ENCODE assay signal across 30 mouse cellular contexts in the genomic region with DNA sequence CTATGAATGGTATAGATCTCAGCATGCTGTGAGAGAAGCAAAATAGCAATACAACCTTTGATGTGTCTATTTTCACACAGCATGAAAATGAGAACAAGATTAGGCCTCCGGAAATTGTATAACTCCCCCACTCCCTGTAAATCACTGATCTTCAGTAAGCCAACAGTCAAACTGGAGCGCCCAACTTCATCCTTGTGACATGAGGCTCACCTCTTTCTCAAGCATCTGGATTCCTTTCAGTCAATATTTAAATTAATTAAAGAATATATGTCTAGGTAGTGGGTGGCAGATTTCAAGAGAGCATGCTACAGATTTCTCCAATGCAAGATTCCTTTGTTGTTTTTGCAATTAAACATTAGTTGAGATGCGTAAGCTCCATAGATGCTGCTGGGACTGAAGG. TPM values are rescaled to one million over a fixed set of nuclear protein-coding genes. Genes with fewer than 3 reads are reported as not detected.
"Had no signal": no experiment of that assay in that cellular context is flagged by ENCODE, and none has a peak within 500 bp of the region (broad histone marks: within the 10 kb centered on the region; RNA-seq: fewer than 3 reads in every experiment).

No protein-coding gene starts in this region.

- H3K4me2 ChIP-seq: liver, embryonic 15.5 days; lung, embryonic 15.5 days; midbrain, embryonic 11.5 days; midbrain, embryonic 13.5 days; midbrain, embryonic 15.5 days; neural tube, embryonic 13.5 days; neural tube, embryonic 15.5 days; stomach, embryonic 15.5 days had no signal

- H3K4me1 ChIP-seq: liver, embryonic 15.5 days; lung, embryonic 15.5 days; megakaryocyte, embryonic 14.5 days; midbrain, embryonic 13.5 days; midbrain, embryonic 15.5 days; neural tube, embryonic 13.5 days; neural tube, embryonic 15.5 days; stomach, embryonic 15.5 days had no signal

- H3K27me3 ChIP-seq: liver, embryonic 15.5 days; lung, embryonic 15.5 days; megakaryocyte, embryonic 14.5 days; midbrain, embryonic 13.5 days; midbrain, embryonic 15.5 days; neural tube, embryonic 13.5 days; neural tube, embryonic 15.5 days; stomach, embryonic 15.5 days had no signal

- H3K36me3 ChIP-seq: liver, embryonic 15.5 days; lung, embryonic 15.5 days; midbrain, embryonic 13.5 days; midbrain, embryonic 15.5 days; neural tube, embryonic 13.5 days; neural tube, embryonic 15.5 days; stomach, embryonic 15.5 days had no signal

- DNase-seq: liver, postnatal 0 days; lung, adult 2 months; lung, postnatal 14 days; lung, postnatal 36 days; retina, postnatal 1 day; right cerebral cortex, adult 18-20 months; right cerebral cortex, postnatal 25 days; right cerebral cortex, postnatal 4 days; thymus, postnatal 14 days; thymus, postnatal 4 days had no signal

- H3K27ac ChIP-seq: liver, embryonic 15.5 days; lung, embryonic 15.5 days; macrophage; midbrain, embryonic 13.5 days; midbrain, embryonic 15.5 days; neural tube, embryonic 13.5 days; neural tube, embryonic 15.5 days; stomach, embryonic 15.5 days; stomach, postnatal 0 days had no signal

- H3K9me3 ChIP-seq: liver, embryonic 15.5 days; lung, embryonic 15.5 days; megakaryocyte, embryonic 14.5 days; midbrain, embryonic 13.5 days; midbrain, embryonic 15.5 days; neural tube, embryonic 13.5 days; neural tube, embryonic 15.5 days; stomach, embryonic 15.5 days had no signal

- ATAC-seq: liver, postnatal 0 days; lung, postnatal 0 days; midbrain, embryonic 13.5 days; midbrain, embryonic 15.5 days had no signal

- H3K4me3 ChIP-seq: liver, embryonic 15.5 days; lung, embryonic 15.5 days; megakaryocyte, embryonic 14.5 days; midbrain, embryonic 13.5 days; midbrain, embryonic 15.5 days; neural tube, embryonic 13.5 days; neural tube, embryonic 15.5 days; stomach, embryonic 15.5 days had no signal

- H3K9ac ChIP-seq: liver, embryonic 15.5 days; liver, postnatal 0 days; lung, embryonic 15.5 days; midbrain, embryonic 13.5 days; midbrain, embryonic 15.5 days; neural tube, embryonic 13.5 days; neural tube, embryonic 15.5 days; stomach, embryonic 15.5 days had no signal

RNA-seq across cellular contexts. Expression of a gene that starts 2.6 kb away (rescaled TPM):
- polyA plus RNA-seq: liver, embryonic 15.5 days; liver, postnatal 0 days; macrophage; midbrain, embryonic 11.5 days; midbrain, embryonic 15.5 days; midbrain, postnatal 0 days; neural tube, embryonic 11.5 days; neural tube, embryonic 13.5 days; stomach, postnatal 0 days had no signal

RNA-seq across cellular contexts. Expression of a gene that starts 47.5 kb away (rescaled TPM):
- total RNA-seq: megakaryocyte progenitor cell, adult 5-6 weeks; midbrain, postnatal 0 days; monocyte, adult 5-6 weeks had no signal
- polyA plus RNA-seq: liver, embryonic 15.5 days; liver, postnatal 0 days; lung, adult 2 months; macrophage; midbrain, embryonic 11.5 days; midbrain, embryonic 13.5 days; midbrain, embryonic 15.5 days; midbrain, postnatal 0 days; neural tube, embryonic 11.5 days; neural tube, embryonic 13.5 days; neural tube, embryonic 15.5 days; small intestine, adult 2 months; spleen, adult 2 months; stomach, embryonic 15.5 days; stomach, postnatal 0 days; testis, adult 2 months; urinary bladder, adult 2 months had no signal
